Mouse (Mus musculus) spleen, postnatal 14 days (tissue): ENCODE measurements around the gene Cnpy3.

ENCODE experiments used
- DNase-seq, 2 experiments: peaks; one replicate each; pipeline ENCODE4 v3.0.0; 2021 to 2022; ENCODE audit warnings: low spot score in 2 of 2

Cnpy3 gene

DNA sequence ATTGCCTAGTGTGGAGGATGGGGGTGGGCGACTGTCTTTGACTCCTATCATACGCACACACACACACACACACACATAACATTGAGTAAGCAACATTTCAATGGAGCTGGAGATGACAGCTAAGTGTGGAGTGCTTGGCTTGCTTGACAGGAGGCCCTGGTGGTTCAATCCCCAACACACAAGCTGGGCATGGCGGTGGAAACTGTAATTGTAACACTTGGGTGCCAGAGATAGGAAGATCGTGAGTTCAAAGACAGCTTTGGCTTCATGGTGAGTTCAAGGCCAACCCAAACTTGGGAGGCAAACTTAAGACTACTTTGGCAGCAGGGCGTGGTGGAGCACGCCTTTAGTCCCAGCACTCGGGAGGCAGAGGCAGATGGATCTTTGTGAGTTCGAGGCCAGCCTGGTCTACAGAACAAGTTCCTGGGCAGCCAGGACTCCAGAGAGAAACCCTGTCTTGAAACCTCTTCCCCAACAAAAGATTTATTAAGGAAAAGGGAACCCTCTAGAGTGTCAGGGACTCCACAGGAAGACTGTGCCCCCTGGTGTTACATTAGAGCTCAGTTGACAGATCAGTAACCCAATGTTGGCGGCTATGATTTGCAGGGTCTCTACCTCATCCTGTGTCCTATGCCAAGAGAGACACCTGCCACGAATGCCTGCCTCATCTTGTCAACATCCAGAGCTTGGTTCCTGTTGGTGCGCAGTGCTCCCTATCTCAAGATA lies 37.1 kb downstream of the Cnpy3 start:
- DNase-seq: no peak

DNA sequence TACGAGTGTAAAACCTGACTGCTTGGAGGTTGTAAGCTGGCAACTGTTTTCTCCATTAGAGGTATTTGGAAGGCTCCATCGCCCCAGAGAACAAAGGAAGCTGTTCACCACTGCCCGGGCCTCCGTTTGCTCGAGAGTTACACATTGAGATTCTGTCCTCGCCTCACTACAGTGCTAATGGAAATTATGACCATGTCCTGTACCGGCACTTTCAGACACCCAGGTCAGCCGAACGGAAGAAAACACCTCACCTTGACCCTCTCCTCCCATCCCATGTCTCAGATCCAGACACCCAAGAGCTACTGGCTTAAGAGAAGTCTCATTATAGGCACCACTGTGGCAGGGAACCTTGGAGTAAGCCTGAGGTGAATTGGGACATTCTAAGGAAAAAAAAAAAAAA lies 38.2 kb downstream of the Cnpy3 start:
- DNase-seq: no peak

GRCm38 (mm10) chr17:46712442-46712841 lies 39.6 kb downstream of the Cnpy3 start:
- DNase-seq: no peak

DNA sequence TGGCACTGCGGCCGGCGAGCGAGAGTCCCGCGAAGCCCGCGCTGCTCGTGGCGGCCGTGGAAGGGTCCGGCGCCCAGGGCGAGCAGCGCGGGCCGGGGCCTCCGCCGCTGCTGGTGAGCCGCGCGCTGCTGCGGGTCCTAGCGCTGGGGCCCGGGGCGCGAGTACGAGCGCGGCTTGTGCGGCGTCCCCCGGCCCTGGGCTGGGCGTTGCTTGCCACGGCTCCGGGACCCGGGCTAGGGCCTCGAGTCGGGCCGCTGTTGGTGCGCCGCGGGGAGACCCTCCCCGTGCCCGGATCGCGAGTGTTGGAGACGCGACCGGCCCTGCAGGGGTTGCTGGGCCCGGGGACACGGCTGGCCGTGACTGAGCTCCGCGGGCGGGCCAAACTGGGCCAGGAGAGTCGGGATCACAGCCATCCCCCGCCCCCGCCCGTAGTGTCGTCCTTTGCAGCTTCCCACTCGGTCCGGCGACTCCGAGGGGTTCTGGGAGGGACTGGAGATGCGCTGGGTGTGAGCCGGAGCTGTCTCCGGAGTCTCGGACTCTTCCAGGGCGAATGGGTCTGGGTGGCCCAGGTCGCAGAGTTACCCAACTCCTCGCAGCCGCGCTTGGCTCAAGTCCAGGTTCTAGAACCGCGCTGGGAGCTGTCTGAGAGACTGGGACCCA lies 40.3 kb downstream of the Cnpy3 start:
- peak; percentile 26 to 30 for DNase-seq

DNA sequence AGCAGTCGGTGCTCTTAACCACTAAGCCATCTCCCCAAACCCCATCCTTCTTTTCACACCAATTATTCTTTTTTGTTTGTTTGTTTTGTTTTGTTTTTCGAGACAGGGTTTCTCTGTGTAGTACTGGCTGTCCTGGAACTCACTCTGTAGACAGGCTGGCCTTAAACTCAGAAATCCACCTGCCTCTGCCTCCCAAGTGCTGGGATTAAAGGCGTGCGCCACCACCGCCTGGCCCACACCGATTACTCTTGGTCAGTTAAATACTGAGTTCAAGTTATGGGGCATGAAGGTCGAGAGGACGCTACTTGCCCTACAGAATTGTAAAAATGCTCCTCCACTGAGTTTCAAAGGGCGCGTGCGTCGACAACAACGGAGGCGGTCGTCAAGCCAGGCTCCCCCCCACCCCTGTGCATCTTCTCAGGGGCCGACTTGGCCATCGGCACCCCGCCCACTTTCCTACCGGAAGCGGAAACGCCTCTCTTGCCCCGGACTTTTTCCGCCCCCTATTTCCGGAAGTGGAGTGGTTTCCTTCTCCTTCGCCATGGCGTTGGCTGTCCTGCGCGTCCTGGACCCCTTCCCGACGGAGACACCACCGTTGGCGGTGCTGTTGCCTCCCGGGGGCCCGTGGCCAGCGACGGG lies 40.9 kb downstream of the Cnpy3 start, which contains the start of gene Pex6:
Gene Pex6 (plus strand): TSS at position 505 of the 639 bp plus-strand sequence.
- DNase-seq: peak; percentile 74 to 85

DNA sequence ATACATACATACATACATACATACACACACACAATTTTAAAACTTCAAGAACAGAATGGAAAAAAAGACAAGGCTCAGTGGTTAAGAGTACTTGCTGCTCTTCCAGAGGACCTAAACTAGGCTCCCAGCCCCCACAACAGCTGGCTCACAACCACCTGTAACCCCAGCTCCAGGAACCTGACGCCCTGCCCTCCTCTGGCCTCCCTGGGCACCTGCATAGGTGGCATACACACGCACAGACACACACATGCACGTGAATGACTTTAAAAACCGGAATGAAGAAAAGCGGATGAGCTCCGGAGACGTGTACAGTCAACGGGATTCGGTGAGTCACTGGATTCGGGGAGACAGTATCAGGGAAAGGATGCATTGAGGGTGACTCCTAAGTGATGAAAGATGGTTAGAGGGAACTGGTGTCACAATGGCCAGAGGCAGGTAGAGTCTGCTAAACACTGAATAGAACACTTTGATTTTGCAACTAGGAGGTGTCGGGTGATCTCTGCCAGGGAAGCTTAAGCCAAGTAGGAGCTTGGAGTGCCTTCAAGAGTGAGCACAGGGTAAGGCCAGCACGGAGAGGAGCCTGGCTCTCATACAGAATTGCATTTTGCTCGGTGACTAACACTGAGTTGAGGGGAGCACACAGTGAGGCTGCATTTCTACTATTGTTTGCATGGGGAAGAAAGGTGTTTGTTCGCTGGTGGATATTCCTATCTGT lies 45.5 kb downstream of the Cnpy3 start:
- DNase-seq: no peak

DNA sequence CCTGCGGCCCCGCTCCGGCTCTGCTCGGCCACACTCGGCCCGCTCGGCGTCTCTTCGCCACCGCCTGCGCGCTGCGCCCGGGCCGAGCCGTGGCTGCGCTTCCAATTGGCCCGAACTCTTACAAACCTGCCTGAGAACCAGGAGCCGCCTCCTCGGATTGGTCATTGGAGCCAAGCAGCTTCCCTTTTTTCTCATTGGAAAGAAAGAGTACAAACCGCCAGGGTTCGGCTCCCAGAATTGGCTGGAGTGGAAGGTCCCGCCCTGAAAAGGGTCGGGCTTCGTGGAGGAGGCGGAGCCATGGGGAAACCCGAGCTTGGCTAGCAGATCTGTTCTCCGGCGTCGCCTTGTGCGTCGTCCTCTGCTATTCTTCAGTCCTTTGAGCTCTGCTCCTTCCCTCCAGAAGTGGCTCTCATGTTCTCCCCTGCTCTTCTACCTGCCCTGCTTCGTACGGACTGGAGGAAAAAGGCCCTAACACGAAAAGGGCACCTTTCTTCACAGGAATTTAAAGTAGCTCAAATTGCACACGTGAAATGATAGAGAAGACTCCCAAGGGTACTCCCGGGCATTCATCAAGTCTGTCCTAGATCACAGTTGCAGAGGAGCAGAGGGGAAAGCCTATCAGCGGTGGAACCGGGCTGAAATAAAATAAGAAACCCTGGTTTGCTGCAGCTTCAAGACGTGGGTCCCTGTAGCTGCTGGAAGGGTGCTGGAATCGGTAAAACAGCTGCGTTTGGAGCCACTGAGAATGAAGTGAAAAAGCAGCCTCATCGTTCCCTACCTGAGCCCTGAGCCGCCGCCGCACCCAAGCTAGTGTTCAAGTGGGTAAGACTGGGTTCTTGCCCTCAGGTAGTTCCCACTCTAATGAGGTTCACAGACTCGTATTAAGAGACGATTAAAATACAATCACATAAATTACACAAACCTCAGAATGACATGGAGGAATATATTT lies 46.9 kb downstream of the Cnpy3 start, which contains the start of gene Ppp2r5d:
Gene Ppp2r5d (minus strand): TSS at position 225 of the 949 bp plus-strand sequence.
- peak; percentile 88 to 91 for DNase-seq

DNA sequence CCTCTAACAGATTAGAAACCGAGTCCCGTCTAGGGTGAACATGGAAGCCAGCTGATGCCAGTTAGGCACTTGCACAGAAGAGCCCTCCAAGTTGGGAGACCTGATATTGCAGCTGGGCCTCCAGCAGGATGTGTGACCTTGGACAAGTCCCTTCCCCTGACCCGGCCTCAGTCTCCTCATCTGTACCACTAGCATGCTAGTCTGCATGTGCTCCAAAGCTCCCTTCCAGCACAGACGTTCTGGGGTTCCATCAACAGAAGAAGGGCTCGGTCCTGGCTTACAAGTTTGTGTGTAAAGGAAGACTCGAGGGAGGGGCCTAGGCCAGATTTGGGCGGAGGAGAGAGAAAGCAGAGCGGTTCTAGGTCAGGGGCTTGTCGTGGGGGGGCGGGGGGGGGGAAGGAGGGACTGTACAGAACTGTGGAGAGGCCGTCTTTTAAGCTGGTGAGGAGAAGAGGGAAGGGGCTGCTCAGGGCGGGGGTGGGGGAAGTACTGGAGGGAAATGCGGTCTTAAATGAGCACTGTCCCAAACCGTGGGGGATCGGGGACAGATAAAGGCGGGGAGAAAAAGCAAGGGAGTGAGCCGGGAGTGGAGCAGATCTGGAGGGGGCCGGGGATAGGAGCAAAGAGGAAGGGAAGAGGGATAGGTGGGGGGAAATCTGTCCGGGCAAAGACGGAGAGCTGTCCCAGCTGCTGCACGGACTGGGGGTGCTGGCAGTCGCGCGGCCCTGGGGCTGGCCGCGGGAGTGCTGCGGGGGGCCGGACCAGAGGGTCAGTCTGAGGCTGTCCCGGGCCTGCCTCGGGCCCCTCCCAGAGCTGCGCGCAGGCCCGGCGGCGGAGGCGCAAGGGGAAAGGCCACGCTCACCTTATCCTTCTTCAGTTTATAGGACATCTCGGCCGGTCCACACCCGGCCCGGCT lies 47.8 kb downstream of the Cnpy3 start:
- no peak for DNase-seq

DNA sequence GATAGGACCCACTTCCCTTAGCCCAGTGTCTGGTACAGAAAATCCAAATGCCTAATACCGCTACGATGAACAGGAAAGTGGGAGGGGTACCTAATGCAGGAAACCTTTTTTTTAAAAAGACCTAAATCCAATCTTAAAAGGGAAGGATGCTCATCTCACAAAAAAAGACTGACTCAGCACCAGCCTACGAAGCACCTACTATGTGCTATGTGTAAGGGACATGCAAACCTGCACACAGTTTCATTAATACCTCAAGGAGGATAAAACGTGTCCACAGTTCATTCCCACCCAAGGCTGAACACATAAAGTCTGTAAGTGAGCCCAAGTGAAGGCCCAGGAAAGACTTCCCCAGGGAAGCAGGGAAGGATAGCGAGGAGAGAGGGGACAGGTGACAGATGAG lies 49.5 kb downstream of the Cnpy3 start:
- no peak for DNase-seq

GRCm38 (mm10) chr17:46702100-46702499 lies 49.9 kb downstream of the Cnpy3 start:
- no peak for DNase-seq

DNA sequence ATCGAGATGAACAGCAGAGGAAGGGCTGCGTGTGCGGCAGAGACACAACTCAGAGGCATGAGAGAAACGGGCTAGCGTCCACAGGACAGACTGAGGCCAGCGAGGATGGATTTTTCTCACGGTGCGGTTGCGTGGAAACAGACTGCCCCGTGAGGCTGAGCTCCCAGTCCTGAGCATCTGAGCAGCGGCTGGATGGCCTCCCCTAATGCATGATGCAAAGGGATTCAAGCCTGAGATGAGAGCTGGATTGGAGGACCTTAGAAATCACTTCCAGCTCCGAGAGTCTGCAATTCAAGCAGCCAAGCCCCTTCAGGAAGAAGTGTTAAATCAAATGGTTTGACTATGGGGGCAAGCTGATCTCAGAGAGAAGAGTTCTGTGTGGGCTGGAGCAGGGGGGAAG lies 50.5 kb downstream of the Cnpy3 start:
- no peak for DNase-seq

- DNase-seq: no peak
Observed at GRCm38 (mm10) chr17:46699912-46700311, 52.1 kb downstream of the Cnpy3 start.

GRCm38 (mm10) chr17:46699245-46699644 lies 52.8 kb downstream of the Cnpy3 start:
- DNase-seq: no peak

- DNase-seq: no peak
Observed at GRCm38 (mm10) chr17:46698515-46698914, 53.5 kb downstream of the Cnpy3 start.

DNA sequence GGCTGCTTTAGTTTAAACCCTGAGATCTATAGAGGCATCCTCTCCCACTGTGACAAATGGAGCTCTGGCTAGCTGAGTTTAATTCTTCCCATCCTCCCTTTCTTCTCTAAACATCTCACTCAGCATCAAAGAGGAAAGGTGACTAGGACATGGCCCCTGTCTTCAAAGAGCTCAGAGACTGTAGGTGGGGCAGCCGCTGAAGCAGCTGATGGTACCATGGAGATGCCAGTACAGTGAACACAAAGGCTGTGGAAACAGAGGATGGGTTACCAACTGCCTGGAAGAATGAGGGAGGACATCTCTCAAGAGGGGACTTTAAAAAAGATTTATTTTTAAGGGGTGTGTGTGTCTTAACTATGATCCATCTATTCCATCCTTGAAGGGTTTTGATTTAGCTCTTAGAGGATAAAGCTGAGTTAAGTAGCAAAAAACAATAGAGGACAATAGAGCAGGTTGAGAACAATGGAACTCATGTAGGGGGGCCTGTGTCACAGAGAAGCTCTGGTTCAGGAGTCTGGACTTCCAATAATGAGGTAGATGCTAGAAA lies 57.4 kb downstream of the Cnpy3 start:
- DNase-seq: no peak

GRCm38 (mm10) chr17:46691390-46691789 lies 60.6 kb downstream of the Cnpy3 start:
- DNase-seq: no peak

DNA sequence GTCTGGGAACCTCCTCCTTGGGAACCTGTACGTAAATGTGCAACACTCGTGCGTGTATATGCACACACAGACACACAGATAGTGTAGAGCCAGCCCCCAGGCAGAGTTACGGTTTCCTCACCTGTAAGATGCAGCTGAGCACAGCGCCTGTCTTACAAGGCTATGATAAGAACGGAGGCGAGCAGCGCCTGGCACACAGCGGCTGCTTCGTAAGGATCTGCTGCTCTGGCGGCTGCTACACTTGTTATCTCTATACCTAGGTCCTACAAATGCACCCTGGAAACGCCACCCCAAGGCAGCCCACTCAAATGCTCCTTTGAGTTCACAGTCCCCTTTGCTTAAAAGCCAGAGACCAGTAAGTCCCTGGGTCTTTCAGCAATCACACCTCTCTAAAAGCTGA lies 61.3 kb downstream of the Cnpy3 start:
- no peak for DNase-seq

DNA sequence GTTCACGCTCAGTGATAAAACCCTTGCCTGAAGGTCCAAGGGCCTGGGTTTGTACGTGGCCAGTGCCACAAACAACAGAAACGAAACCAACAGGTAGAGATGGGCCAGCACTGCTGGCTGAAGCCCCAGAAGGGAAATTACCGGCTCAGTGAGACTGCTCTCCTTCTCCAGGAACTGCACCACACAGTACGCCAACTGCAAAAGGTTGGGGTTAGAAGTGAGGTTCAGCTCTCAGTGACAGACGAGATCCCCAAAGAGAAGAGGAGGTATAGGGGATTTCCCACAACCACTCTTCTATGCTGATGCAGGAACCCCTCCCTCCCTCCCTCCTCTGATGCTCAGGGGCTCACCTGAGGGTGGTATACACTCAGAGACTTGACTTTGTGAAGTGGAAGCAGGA lies 66.1 kb downstream of the Cnpy3 start:
- no peak for DNase-seq
